Mouse (Mus musculus): ENCODE measurements at regions not wholly inside any gene's neighbourhood (a gene's known extent, or its start where the extent isn't known, plus 50 kb on each side); places are given as distances from the start of the nearest gene placed in this dataset.
A peak's percentile ranks its signal among the peaks of the same experiment; 100 is the strongest.

DNA sequence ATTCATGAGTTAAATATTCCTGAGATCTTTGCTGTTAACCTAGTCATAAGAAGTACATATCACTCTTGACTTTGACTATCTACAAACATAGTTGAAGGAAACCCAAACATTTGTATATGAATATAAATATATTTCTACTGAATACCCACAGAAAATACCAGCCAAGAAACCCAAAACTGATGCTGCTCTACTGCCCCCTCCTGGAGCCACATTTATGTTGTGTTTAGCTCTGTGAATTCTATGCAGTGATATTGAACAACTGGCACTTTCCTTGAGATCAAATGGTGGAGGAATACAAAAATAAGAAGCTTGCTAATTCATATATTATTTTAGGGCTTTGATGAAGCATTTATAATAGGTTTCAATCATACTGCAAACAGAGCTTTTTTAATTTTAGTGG is 89.7 kb upstream of the Mageb16 start:
- DNase-seq (ENCODE audit: low read depth, low spot score): no peak

DNA sequence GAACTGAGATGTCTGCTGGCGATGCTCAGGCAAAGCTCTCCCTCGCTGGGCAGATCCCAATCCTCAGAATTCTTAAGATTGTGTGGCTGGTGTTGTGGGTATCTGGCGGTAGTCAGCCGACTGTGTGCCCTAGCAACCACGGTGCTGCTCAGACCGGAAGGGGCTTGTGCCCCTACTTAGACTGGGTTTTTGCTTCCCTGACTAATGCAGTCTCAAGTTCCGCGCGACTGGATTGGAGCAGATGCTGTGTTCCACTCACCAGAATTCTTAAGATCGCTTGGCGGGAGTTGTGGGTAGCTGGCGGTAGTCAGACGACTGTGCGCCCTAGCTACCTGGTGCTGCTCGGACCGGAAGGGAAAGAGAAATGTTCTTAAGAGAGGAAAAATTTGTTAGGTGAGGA is 87.4 kb upstream of the Mageb16 start:
- DNase-seq (ENCODE audit: low read depth, low spot score): peak; percentile 5

Measured in WW6 (cell line).